Mouse (Mus musculus) liver, embryonic 18 days (tissue): ENCODE measurements around the gene Cyp2w1. TPM values are rescaled to one million over a fixed set of nuclear protein-coding genes. Genes with fewer than 3 reads are reported as not detected.

Experiments
- polyA plus RNA-seq: library from polyadenylated mRNA; depleted of rRNA; stranded (reverse); fragments of >200 nt; gene quantifications from 2 replicates; pipeline ENCODE4 v1.2.3, GENCODE M21; 2012; rRNA removed

The Cyp2w1 gene
- not detected in 2 replicates for polyA plus RNA-seq

GRCm38 (mm10) chr5:139352317-139352716 lies at the start of gene Cyp2w1:
Gene Cyp2w1 (plus strand): TSS chr5:139352617.

DNA sequence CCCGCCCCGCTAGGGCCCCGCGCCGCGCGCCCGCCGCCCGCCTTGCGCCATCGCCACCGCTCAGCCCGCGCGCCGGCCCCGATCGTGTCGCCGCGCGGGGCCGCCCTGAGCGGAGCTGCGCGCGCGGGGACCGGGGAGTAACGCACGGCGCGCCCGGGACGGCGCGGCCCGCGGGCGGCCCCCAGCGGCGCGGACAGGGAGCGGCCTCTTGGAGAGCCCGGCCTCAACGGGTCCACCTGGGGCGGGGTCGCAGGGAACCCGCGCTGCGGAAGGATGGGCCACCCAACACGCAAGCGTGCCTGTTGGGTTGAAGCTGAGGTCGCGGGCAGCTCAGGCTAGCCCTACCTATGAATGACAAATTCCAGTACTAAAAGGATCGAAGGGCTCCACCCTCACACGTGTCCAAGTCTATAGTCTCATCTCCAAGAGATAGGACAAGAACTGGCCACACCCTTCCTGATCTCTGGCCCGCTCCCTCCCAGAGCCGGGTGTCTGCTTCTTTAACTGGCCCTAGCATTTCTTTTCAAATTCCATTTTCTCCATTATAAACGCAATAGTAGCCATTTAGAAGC lies 26.9 kb upstream of the Cyp2w1 start, which contains the start of gene Adap1:
Gene Adap1 (minus strand): TSS at position 228 of the 572 bp plus-strand sequence.

GRCm38 (mm10) chr5:139351134-139351533 lies 1.3 kb upstream of the Cyp2w1 start, which contains the start of gene Cox19:
Gene Cox19 (minus strand): TSS chr5:139351418.

DNA sequence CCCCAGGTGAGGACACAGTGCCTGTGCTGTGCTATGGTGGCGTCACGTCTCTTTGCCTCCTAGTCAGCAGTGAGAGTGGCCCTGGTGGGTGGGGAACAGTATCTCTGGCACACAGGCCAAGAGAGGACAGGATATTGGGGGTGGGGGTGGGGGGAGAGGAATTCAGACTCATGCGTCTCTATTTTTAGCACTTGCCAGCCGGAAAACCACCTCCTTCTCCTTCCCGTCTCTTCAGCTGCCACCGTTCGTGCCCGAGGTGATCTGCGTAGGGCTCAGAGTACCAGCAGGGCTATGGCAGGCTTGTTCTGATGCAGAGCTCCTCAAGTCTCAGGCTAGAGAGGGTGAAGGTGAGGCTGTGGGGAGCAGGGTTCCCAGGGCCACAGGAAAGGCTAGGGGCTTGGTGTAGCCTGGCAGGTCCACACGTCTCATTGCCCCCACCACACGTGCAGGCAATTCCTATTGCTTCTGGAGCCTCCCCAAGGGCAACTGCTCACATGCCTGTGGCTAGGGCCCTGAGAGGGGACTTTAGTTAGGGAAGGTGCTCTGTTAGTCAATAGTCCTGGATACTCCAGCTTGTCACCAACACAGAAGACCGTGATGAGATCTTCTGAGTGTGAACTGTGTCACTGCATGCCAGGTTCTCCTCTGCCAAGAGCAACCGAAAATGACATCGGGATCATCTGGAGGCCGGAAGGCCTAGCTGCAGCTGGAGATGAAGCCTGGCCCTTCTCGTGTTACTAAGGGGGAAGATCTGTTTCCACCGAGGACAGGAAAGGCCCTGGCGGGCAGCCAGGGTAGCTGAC lies 25.3 kb downstream of the Cyp2w1 start, which contains the start of gene Gpr146:
Gene Gpr146 (plus strand): TSS at position 230 of the 803 bp plus-strand sequence.

GRCm38 (mm10) chr5:139404801-139405401 lies 52.5 kb downstream of the Cyp2w1 start, which contains the start of gene C130050O18Rik:
Gene C130050O18Rik (plus strand): TSS chr5:139405280.

Other genes starting within 250 kb of the Cyp2w1 start
- gene Prkar1b, start 202.6 kb upstream of the Cyp2w1 start, polyA plus RNA-seq: 0.36 and 0.42 TPM in 2 replicates
- gene Dnaaf5, start 202.4 kb upstream of the Cyp2w1 start, polyA plus RNA-seq: 4.0 and 4.4 TPM in 2 replicates
- gene Sun1, start 152.0 kb upstream of the Cyp2w1 start, polyA plus RNA-seq: 11.4 and 12.7 TPM in 2 replicates
- 45.1 and 47.9 TPM in 2 replicates for gene Get4, start 100.3 kb upstream of the Cyp2w1 start, polyA plus RNA-seq
- gene Adap1, start 27.0 kb upstream of the Cyp2w1 start, polyA plus RNA-seq: 3.9 and 4.5 TPM in 2 replicates
- 20.8 and 24.3 TPM in 2 replicates for gene Cox19, start 1.2 kb upstream of the Cyp2w1 start, polyA plus RNA-seq
- 13.6 and 18.2 TPM in 2 replicates for gene Gpr146, start 25.1 kb downstream of the Cyp2w1 start, polyA plus RNA-seq
- 1.8 and 1.9 TPM in 2 replicates for gene C130050O18Rik, start 52.7 kb downstream of the Cyp2w1 start, polyA plus RNA-seq
- gene Gper1, start 70.5 kb downstream of the Cyp2w1 start, polyA plus RNA-seq: 0.03 and 0.05 TPM in 2 replicates
- 11.0 and 14.6 TPM in 2 replicates for gene 3110082I17Rik, start 107.9 kb downstream of the Cyp2w1 start, polyA plus RNA-seq
- 3.1 and 3.2 TPM in 2 replicates for gene Zfand2a, start 131.9 kb downstream of the Cyp2w1 start, polyA plus RNA-seq
- gene Uncx, start 190.9 kb downstream of the Cyp2w1 start, polyA plus RNA-seq: not detected in 2 replicates